Mouse (Mus musculus) MEL (cell line): ENCODE data around the gene Eprs. TPM values are rescaled to one million over a fixed set of nuclear protein-coding genes. Genes with fewer than 3 reads are reported as not detected.

Source experiments
- DNase-seq: peaks from one replicate; pipeline ENCODE4 v3.0.0; 2011; ENCODE audit warnings: low read depth, low spot score
- H3K27ac ChIP-seq: 2 replicates; pipeline ENCODE4 v1.5.1; 2012; ENCODE audit warnings: low read depth, mild to moderate bottlenecking, control low read depth, low read length, moderate library complexity; ENCODE audit not compliant: control insufficient read depth
- H3K27me3 ChIP-seq, 2 experiments: fragments of 150-350 bp in 1 of 2; sonication (generic) in 1 of 2; 2 replicates each; pipeline ENCODE4 v1.6.1; 2012; ENCODE audit warnings: low read length in 2 of 2, mild to moderate bottlenecking in 2 of 2, improper control_type of control experiment in 1 of 2, moderate library complexity in 1 of 2; ENCODE audit not compliant: insufficient read depth in 2 of 2, control insufficient read depth in 1 of 2
- H3K36me3 ChIP-seq, 2 experiments: 2 replicates each; pipeline ENCODE4 v1.6.1; 2012 to 2014; ENCODE audit warnings: low read length in 2 of 2, improper control_type of control experiment in 1 of 2, inconsistent platforms in 1 of 2, mild to moderate bottlenecking in 1 of 2; ENCODE audit not compliant: insufficient read depth in 2 of 2, control insufficient read depth in 1 of 2
- H3K4me1 ChIP-seq, 2 experiments: fragments of 150-350 bp in 1 of 2; sonication (generic) in 1 of 2; 2 replicates each; pipeline ENCODE4 v1.6.1; 2012; ENCODE audit warnings: low read length in 2 of 2, improper control_type of control experiment in 1 of 2, mild to moderate bottlenecking in 1 of 2; ENCODE audit not compliant: insufficient read depth in 2 of 2, control insufficient read depth in 1 of 2
- H3K4me3 ChIP-seq, 2 experiments: fragments of 150-350 bp in 1 of 2; sonication (generic) in 1 of 2; 2 replicates each; pipeline ENCODE4 v1.5.1; 2012; ENCODE audit warnings: low read depth in 2 of 2, low read length in 2 of 2, mild to moderate bottlenecking in 2 of 2, moderate library complexity in 2 of 2, control low read depth in 1 of 2, improper control_type of control experiment in 1 of 2; ENCODE audit not compliant: control insufficient read depth in 1 of 2, insufficient read depth in 1 of 2
- H3K79me2 ChIP-seq: 2 replicates; pipeline ENCODE4 v1.6.1; 2012; ENCODE audit warnings: mild to moderate bottlenecking, low read length, moderate library complexity; ENCODE audit not compliant: control insufficient read depth, poor library complexity, insufficient read depth
- H3K9ac ChIP-seq: 2 replicates; pipeline ENCODE4 v1.6.1; 2012; ENCODE audit warnings: low read depth, mild to moderate bottlenecking, control low read depth, low read length, moderate library complexity; ENCODE audit not compliant: control insufficient read depth, poor library complexity, severe bottlenecking
- H3K9me3 ChIP-seq: fragments of 150-350 bp; sonication (generic); replicated peaks from 2 replicates; pipeline ENCODE4 v1.6.1; 2012; ENCODE audit warnings: mild to moderate bottlenecking, low read length, improper control_type of control experiment, moderate library complexity; ENCODE audit not compliant: insufficient read depth
- BHLHE40 ChIP-seq: IDR thresholded peaks from 2 replicates; pipeline ENCODE4 v1.6.1; 2012; ENCODE audit warnings: low read depth, mild to moderate bottlenecking, inconsistent platforms, low read length, improper control_type of control experiment, borderline replicate concordance
- CHD1 ChIP-seq: IDR thresholded peaks from 2 replicates; pipeline ENCODE4 v1.6.1; 2012; ENCODE audit warnings: low read depth, mild to moderate bottlenecking, inconsistent platforms, low read length, improper control_type of control experiment
- E2F4 ChIP-seq: IDR thresholded peaks from 2 replicates; pipeline ENCODE4 v1.6.1; 2011; ENCODE audit warnings: low read depth, low read length, improper control_type of control experiment, borderline replicate concordance
- ELF1 ChIP-seq: IDR thresholded peaks from 2 replicates; pipeline ENCODE4 v1.6.1; 2014; ENCODE audit warnings: low read depth, mild to moderate bottlenecking, inconsistent platforms, low read length, improper control_type of control experiment, moderate library complexity
- ETS1 ChIP-seq: IDR thresholded peaks from 2 replicates; pipeline ENCODE4 v1.6.1; 2012; ENCODE audit warnings: low read depth, mild to moderate bottlenecking, inconsistent platforms, low read length, improper control_type of control experiment, moderate library complexity
- GABPA ChIP-seq: IDR thresholded peaks from 2 replicates; pipeline ENCODE4 v1.6.1; 2012; ENCODE audit warnings: low read depth, mild to moderate bottlenecking, inconsistent platforms, low read length, improper control_type of control experiment, moderate library complexity
- GATA1 ChIP-seq: IDR thresholded peaks from 2 replicates; pipeline ENCODE4 v1.6.1; 2011; ENCODE audit warnings: low read depth, low read length, improper control_type of control experiment
- HCFC1 ChIP-seq: IDR thresholded peaks from 2 replicates; pipeline ENCODE4 v1.6.1; 2012; ENCODE audit warnings: low read depth, mild to moderate bottlenecking, inconsistent platforms, low read length, improper control_type of control experiment, moderate library complexity
- JUND ChIP-seq: IDR thresholded peaks from 2 replicates; pipeline ENCODE4 v1.6.1; 2011; ENCODE audit warnings: low read depth, mild to moderate bottlenecking, improper control_type of control experiment, low read length
- KAT2A ChIP-seq: conservative IDR thresholded peaks from 2 replicates; pipeline ENCODE4 v1.6.1; 2012; ENCODE audit warnings: low read depth, low read length, improper control_type of control experiment, inconsistent platforms
- MAX ChIP-seq: IDR thresholded peaks from 2 replicates; pipeline ENCODE4 v1.6.1; 2011; ENCODE audit warnings: low read length, improper control_type of control experiment
- MEF2A ChIP-seq: IDR thresholded peaks from 2 replicates; pipeline ENCODE4 v1.6.1; 2014; ENCODE audit warnings: low read depth, mild to moderate bottlenecking, inconsistent platforms, low read length, improper control_type of control experiment; ENCODE audit not compliant: poor library complexity, insufficient replicate concordance, severe bottlenecking; ENCODE audit errors: extremely low read depth
- MXI1 ChIP-seq: IDR thresholded peaks from 2 replicates; pipeline ENCODE4 v1.6.1; 2011; ENCODE audit warnings: mild to moderate bottlenecking, low read depth, low read length, improper control_type of control experiment
- MYB ChIP-seq: IDR thresholded peaks from 2 replicates; pipeline ENCODE4 v1.6.1; 2011; ENCODE audit warnings: mild to moderate bottlenecking, low read depth, low read length, improper control_type of control experiment
- MYC ChIP-seq: IDR thresholded peaks from 2 replicates; pipeline ENCODE4 v1.6.1; 2011; ENCODE audit warnings: low read depth, mild to moderate bottlenecking, low read length, improper control_type of control experiment, moderate library complexity
- NELFE ChIP-seq: IDR thresholded peaks from 2 replicates; pipeline ENCODE4 v1.6.1; 2011; ENCODE audit warnings: low read depth, low read length, improper control_type of control experiment
- NRF1 ChIP-seq: IDR thresholded peaks from 2 replicates; pipeline ENCODE4 v1.6.1; 2014; ENCODE audit warnings: low read depth, mild to moderate bottlenecking, inconsistent platforms, low read length, improper control_type of control experiment, moderate library complexity; ENCODE audit not compliant: poor library complexity, insufficient read depth, severe bottlenecking
- POLR2AphosphoS2 ChIP-seq: IDR thresholded peaks from 2 replicates; pipeline ENCODE4 v1.6.1; 2011; ENCODE audit warnings: low read length, improper control_type of control experiment
- POLR2AphosphoS5 ChIP-seq: IDR thresholded peaks from 2 replicates; pipeline ENCODE4 v1.6.1; 2012; ENCODE audit warnings: low read depth, borderline replicate concordance, mild to moderate bottlenecking, inconsistent platforms, low read length, moderate library complexity, mixed read lengths
- RCOR1 ChIP-seq: IDR thresholded peaks from 2 replicates; pipeline ENCODE4 v1.6.1; 2012; ENCODE audit warnings: low read depth, mild to moderate bottlenecking, inconsistent platforms, low read length, improper control_type of control experiment
- SIN3A ChIP-seq: IDR thresholded peaks from 2 replicates; pipeline ENCODE4 v1.6.1; 2012; ENCODE audit warnings: low read length, improper control_type of control experiment, inconsistent platforms
- SMC3 ChIP-seq: IDR thresholded peaks from 2 replicates; pipeline ENCODE4 v1.6.1; 2011; ENCODE audit warnings: low read depth, low read length, improper control_type of control experiment
- TAL1 ChIP-seq: IDR thresholded peaks from 2 replicates; pipeline ENCODE4 v1.6.1; 2012; ENCODE audit warnings: mild to moderate bottlenecking, inconsistent platforms, low read length, moderate library complexity, mixed read lengths
- TBP ChIP-seq: IDR thresholded peaks from 2 replicates; pipeline ENCODE4 v1.8.0; 2011; ENCODE audit warnings: low read depth, low read length, improper control_type of control experiment
- TCF12 ChIP-seq: IDR thresholded peaks from 2 replicates; pipeline ENCODE4 v1.6.1; 2014; ENCODE audit warnings: low read depth, mild to moderate bottlenecking, inconsistent platforms, low read length, improper control_type of control experiment, moderate library complexity
- UBTF ChIP-seq: IDR thresholded peaks from 2 replicates; pipeline ENCODE4 v1.6.1; 2012; ENCODE audit warnings: low read depth, mild to moderate bottlenecking, inconsistent platforms, low read length, improper control_type of control experiment, moderate library complexity, borderline replicate concordance; ENCODE audit not compliant: insufficient read depth
- ZC3H11A ChIP-seq: IDR thresholded peaks from 2 replicates; pipeline ENCODE4 v1.6.1; 2012; ENCODE audit warnings: low read depth, mild to moderate bottlenecking, inconsistent platforms, low read length, improper control_type of control experiment
- ZKSCAN1 ChIP-seq: IDR thresholded peaks from 2 replicates; pipeline ENCODE4 v1.6.1; 2012; ENCODE audit warnings: low read depth, mild to moderate bottlenecking, inconsistent platforms, low read length, improper control_type of control experiment, moderate library complexity
- ZMIZ1 ChIP-seq: IDR thresholded peaks from 2 replicates; pipeline ENCODE4 v1.6.1; 2012; ENCODE audit warnings: low read depth, mild to moderate bottlenecking, inconsistent platforms, low read length, improper control_type of control experiment, moderate library complexity
- polyA plus RNA-seq, 2 experiments: library from polyadenylated mRNA; stranded (reverse) in 1 of 2; unstranded in 1 of 2; fragments of >175 nt in 1 of 2; fragments of >200 nt in 1 of 2; gene quantifications; 2 replicates each; pipeline versions ENCODE4 v1.2.1 to v1.2.4; 2012; ENCODE audit warnings: low replicate concordance in 2 of 2, low read depth in 1 of 2; ENCODE audit not compliant: insufficient read length in 2 of 2, insufficient read depth in 1 of 2, missing spikeins in 1 of 2
- total RNA-seq: library from RNA; depleted of rRNA; stranded (reverse); fragments of 300-350 nt; gene quantifications from 2 replicates; pipeline ENCODE4 v1.2.3, GENCODE M21; 2012

Gene Eprs
- total and polyA plus RNA-seq, 3 experiments, result 177 to 355 (median 177) TPM

DNA sequence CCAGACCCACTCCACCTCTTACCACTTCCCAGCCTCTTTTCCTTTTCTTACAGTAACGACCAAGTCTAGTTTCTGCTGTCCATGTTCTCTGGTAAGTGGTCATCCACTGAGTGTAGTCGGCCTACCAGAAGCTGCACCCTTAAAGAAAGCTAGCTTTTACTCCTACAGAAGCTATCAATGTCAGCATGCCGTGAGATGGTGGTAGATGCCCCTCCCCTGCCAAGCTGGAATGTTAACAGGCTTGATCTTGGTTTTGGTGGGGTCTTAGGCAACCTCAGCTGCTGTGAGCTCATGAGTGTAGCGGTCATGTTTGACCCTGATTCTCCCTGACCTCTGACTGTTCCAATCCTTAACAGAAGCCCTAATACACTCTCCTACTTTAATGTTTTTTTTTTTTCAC lies 4.6 kb upstream of the Eprs start:
- no peak overlapping the region for H3K4me3 ChIP-seq
- H3K27me3 ChIP-seq, result no peaks in the 10 kb centered on the region
- H3K4me1 ChIP-seq, result no peaks in the 10 kb centered on the region
- no peak for DNase-seq
- H3K9me3 ChIP-seq, result no peaks in the 10 kb centered on the region
- peaks cover 0 to 6% of the 10 kb centered on the region in 2 experiments; a peak in 2 of 4 replicates for H3K36me3 ChIP-seq
- H3K27ac ChIP-seq, result no peak overlapping the region
- no peak overlapping the region for H3K9ac ChIP-seq
- no peak for TF ChIP-seq ZKSCAN1
- peaks cover 6% of the 10 kb centered on the region for H3K79me2 ChIP-seq

DNA sequence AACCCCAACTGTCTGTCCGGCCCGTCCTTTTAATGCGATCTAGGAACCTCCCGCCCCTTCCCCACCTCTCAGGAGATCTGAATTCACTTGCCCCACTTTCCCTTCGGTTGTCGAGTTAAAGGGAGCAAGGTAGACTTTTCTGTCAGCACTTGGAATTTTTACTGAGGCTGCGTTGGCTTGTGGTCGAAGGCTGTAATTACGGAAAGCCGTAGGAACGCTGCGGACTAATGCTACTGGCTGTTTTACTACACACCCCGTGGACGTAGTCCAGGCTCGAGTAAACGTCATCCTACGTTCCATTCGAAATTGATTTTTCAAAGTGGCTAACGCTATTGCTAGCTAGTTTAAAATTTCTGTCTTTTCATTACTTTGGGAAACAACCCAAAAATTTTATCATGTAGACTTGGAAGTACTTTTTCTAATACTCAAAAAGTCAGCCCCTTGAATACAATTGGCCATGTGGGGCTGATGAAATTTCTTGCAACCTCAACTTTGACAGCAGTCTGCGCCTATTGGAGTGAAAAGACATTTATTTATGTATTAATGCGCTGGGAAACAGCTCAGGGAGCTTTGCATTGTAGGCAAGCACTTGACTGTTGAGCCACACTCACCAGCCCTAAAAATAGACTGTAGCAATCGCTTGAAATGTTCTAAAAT lies 810 bp downstream of the Eprs start:
- Histone ChIP-seq H3K4me1 (peaks cover 4 to 10% of the 10 kb centered on the region in 2 experiments; a peak in 3 of 4 replicates), H3K27ac (peak overlapping the region; percentile 91), H3K4me3 (peak overlapping the region; percentile 86 to 92), H3K9ac (peak overlapping the region; percentile 91), H3K36me3 (peaks cover 23 to 37% of the 10 kb centered on the region in 2 experiments), H3K9me3 (no peaks in the 10 kb centered on the region), H3K27me3 (no peaks in the 10 kb centered on the region), H3K79me2 (peaks cover 49% of the 10 kb centered on the region)
- peak; percentile 88 for DNase-seq
- TF ChIP-seq GABPA (no peak), NELFE (no peak), ZC3H11A (no peak), NRF1 (peak; percentile 44; the same call in 1 of the 2 replicates), ETS1 (peak; percentile 46), MXI1 (peak; percentile 94; the same call in 1 of the 2 replicates), MEF2A (peak; percentile 60; the same call in 1 of the 2 replicates), SMC3 (no peak), RCOR1 (no peak), TBP (peak; percentile 59), MYC (peak; percentile 98), POLR2AphosphoS2 (peak; percentile 68), TAL1 (no peak), KAT2A (peak; percentile 34; the same call in 1 of the 2 replicates), ELF1 (peak; percentile 21; the same call in 1 of the 2 replicates), HCFC1 (peak; percentile 67), SIN3A (peak; percentile 84), ZMIZ1 (no peak), MAX (peak; percentile 87), JUND (no peak), POLR2AphosphoS5 (no peak; the same call in 1 of the 2 replicates), GATA1 (no peak), TCF12 (0 out of 2 replicates have a peak, but pooled peaks have one; percentile 19), BHLHE40 (no peak), CHD1 (peak; percentile 51; the same call in 1 of the 2 replicates), UBTF (no peak), MYB (no peak), E2F4 (no peak)
